Mouse (Mus musculus): ENCODE data around the gene Gm26897.

- TF ChIP-seq POLR2A (IDR thresholded peaks at IDR 0.05; ENCODE audit: insufficient read length, low read depth), result no peak
- no peak for TF ChIP-seq MYOG (IDR thresholded peaks at IDR 0.05; ENCODE audit: control insufficient read depth in 1 of 3, insufficient read depth in 1 of 3, insufficient read length in 2 of 3, low read depth in 2 of 3)
- TF ChIP-seq POLR2AphosphoS2 (IDR thresholded peaks at IDR 0.05; ENCODE audit: insufficient read length, low read depth), result no peak
- no peak for TF ChIP-seq USF1 (IDR thresholded peaks at IDR 0.05; ENCODE audit: low read depth)
- no peak for TF ChIP-seq CEBPB (IDR thresholded peaks at IDR 0.05; ENCODE audit: insufficient read depth, poor library complexity, severe bottlenecking)
- TF ChIP-seq MAX (IDR thresholded peaks at IDR 0.05; ENCODE audit: low read depth), result no peak
- TF ChIP-seq TCF12 (IDR thresholded peaks at IDR 0.05; ENCODE audit: insufficient read depth, poor library complexity, severe bottlenecking), result no peak
- no peak for TF ChIP-seq MYOD1 (IDR thresholded peaks at IDR 0.05; ENCODE audit: control insufficient read depth in 1 of 3, insufficient read length in 2 of 3, low read depth in 2 of 3)
Observed at GRCm38 (mm10) chr5:111730560-111731167, 3.1 kb upstream of the Gm26897 start.

Measured in myocyte (in vitro differentiated cells).